Mouse (Mus musculus) brain, embryonic 14.5 days (tissue): ENCODE measurements around the gene Ror2.

Experiments used
- CTCF ChIP-seq: fragments of 200-500 bp; IDR thresholded peaks from 2 replicates; pipeline ENCODE4 v1.5.1; 2012; ENCODE audit warnings: inconsistent platforms, mild to moderate bottlenecking, moderate library complexity, borderline replicate concordance; ENCODE audit not compliant: insufficient read depth, insufficient read length; ENCODE audit errors: extremely low read depth
- POLR2A ChIP-seq: fragments of 200-500 bp; IDR thresholded peaks from 2 replicates; pipeline ENCODE4 v1.6.1; 2012; ENCODE audit warnings: mild to moderate bottlenecking, inconsistent platforms, borderline replicate concordance; ENCODE audit not compliant: poor library complexity, insufficient read depth, insufficient read length, severe bottlenecking; ENCODE audit errors: extremely low read depth

DNA sequence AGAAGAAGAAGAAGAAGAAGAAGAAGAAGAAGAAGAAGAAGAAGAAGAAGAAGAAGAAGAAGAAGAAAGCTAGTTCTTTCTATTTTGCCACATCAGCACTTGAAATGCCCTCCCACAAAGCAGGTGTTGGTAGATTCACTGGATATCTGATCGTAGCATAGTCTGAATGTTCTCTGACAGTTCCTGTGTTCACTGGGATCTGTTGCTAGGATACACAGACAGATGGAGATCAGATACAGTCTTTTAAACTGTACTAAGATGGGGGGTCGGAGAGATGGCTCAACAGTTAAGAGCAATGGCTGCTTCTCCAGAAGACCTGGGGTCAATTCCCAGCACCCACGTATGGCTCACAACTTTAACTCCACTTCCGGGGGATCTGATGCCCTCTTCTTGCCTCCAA, 85.8 kb downstream of the Ror2 start:
- no peak for TF ChIP-seq POLR2A
- no peak for TF ChIP-seq CTCF
